Mouse (Mus musculus): ENCODE measurements around the gene Itga1. TPM values are rescaled to one million over a fixed set of nuclear protein-coding genes. Genes with fewer than 3 reads are reported as not detected.
A peak's percentile ranks its signal among the peaks of the same experiment; 100 is the strongest.

Itga1 gene
- polyA plus RNA-seq, 1 experiment, result 16.5 TPM

GRCm38 (mm10) chr13:115132435-115132834 lies 30.7 kb upstream of the Itga1 start:
- Histone ChIP-seq H3K27ac (ENCODE audit: insufficient read depth, low read depth, low read length) (peak overlapping the region; percentile 91), H3K36me3 (ENCODE audit: control insufficient read depth, insufficient read depth, low read length) (no peaks in the 10 kb centered on the region), H3K4me3 (ENCODE audit: insufficient read depth, low read depth, low read length) (no peak overlapping the region), H3K4me1 (ENCODE audit: control insufficient read depth, insufficient read depth, low read length) (0 out of 2 replicates have a peak, but pooled peaks cover 2% of the 10 kb centered on the region), H3K27me3 (replicated peaks; ENCODE audit: control insufficient read depth, insufficient read depth, low read length) (no peaks in the 10 kb centered on the region)
- 9% methylated on average over 5 of the region's 5 CpGs for WGBS
- peak; percentile 80 for DNase-seq
- TF ChIP-seq POLR2A (IDR thresholded peaks at IDR 0.05; ENCODE audit: low read depth, low read length), result no peak
- TF ChIP-seq CTCF (conservative IDR thresholded peaks at IDR 0.05; ENCODE audit: insufficient read depth, insufficient read length, low read depth, low read length), result no peak

GRCm38 (mm10) chr13:115131381-115131780 lies 29.6 kb upstream of the Itga1 start:
- H3K36me3 ChIP-seq (ENCODE audit: control insufficient read depth, insufficient read depth, low read length), result no peaks in the 10 kb centered on the region
- H3K27me3 ChIP-seq (replicated peaks; ENCODE audit: control insufficient read depth, insufficient read depth, low read length), result no peaks in the 10 kb centered on the region
- H3K4me3 ChIP-seq (ENCODE audit: insufficient read depth, low read depth, low read length), result no peak overlapping the region
- TF ChIP-seq POLR2A (IDR thresholded peaks at IDR 0.05; ENCODE audit: low read depth, low read length), result no peak
- no peak for TF ChIP-seq CTCF (conservative IDR thresholded peaks at IDR 0.05; ENCODE audit: insufficient read depth, insufficient read length, low read depth, low read length)
- DNase-seq, result no peak
- 0 out of 2 replicates have a peak, but pooled peaks cover 2% of the 10 kb centered on the region for H3K4me1 ChIP-seq (ENCODE audit: control insufficient read depth, insufficient read depth, low read length)
- whole genome bisulfite sequencing, result 80% methylated on average over 3 of the region's 3 CpGs
- peak overlapping the region; percentile 41; the same call in 1 of the 2 replicates for H3K27ac ChIP-seq (ENCODE audit: insufficient read depth, low read depth, low read length)

- Histone ChIP-seq H3K27ac (ENCODE audit: insufficient read depth, low read depth, low read length) (no peak overlapping the region), H3K4me3 (ENCODE audit: insufficient read depth, low read depth, low read length) (no peak overlapping the region), H3K4me1 (ENCODE audit: control insufficient read depth, insufficient read depth, low read length) (0 out of 2 replicates have a peak, but pooled peaks cover 2% of the 10 kb centered on the region), H3K36me3 (ENCODE audit: control insufficient read depth, insufficient read depth, low read length) (no peaks in the 10 kb centered on the region), H3K27me3 (replicated peaks; ENCODE audit: control insufficient read depth, insufficient read depth, low read length) (no peaks in the 10 kb centered on the region)
- 69% methylated on average over 2 of the region's 2 CpGs for WGBS
- TF ChIP-seq POLR2A (IDR thresholded peaks at IDR 0.05; ENCODE audit: low read depth, low read length) (no peak), CTCF (conservative IDR thresholded peaks at IDR 0.05; ENCODE audit: insufficient read depth, insufficient read length, low read depth, low read length) (no peak)
- no peak for DNase-seq
Measured at GRCm38 (mm10) chr13:115130035-115130434, 28.3 kb upstream of the Itga1 start.

GRCm38 (mm10) chr13:115127826-115128225 lies 26.1 kb upstream of the Itga1 start:
- Histone ChIP-seq H3K4me1 (ENCODE audit: control insufficient read depth, insufficient read depth, low read length) (0 out of 2 replicates have a peak, but pooled peaks cover 2% of the 10 kb centered on the region), H3K36me3 (ENCODE audit: control insufficient read depth, insufficient read depth, low read length) (no peaks in the 10 kb centered on the region), H3K4me3 (ENCODE audit: insufficient read depth, low read depth, low read length) (no peak overlapping the region), H3K27ac (ENCODE audit: insufficient read depth, low read depth, low read length) (no peak overlapping the region), H3K27me3 (replicated peaks; ENCODE audit: control insufficient read depth, insufficient read depth, low read length) (no peaks in the 10 kb centered on the region)
- TF ChIP-seq POLR2A (IDR thresholded peaks at IDR 0.05; ENCODE audit: low read depth, low read length), result no peak
- no peak for TF ChIP-seq CTCF (conservative IDR thresholded peaks at IDR 0.05; ENCODE audit: insufficient read depth, insufficient read length, low read depth, low read length)
- DNase-seq, result peak; percentile 31
- 49% methylated on average over 1 of the region's 1 CpGs for WGBS

- Histone ChIP-seq H3K4me3 (ENCODE audit: insufficient read depth, low read depth, low read length) (no peak overlapping the region), H3K4me1 (ENCODE audit: control insufficient read depth, insufficient read depth, low read length) (0 out of 2 replicates have a peak, but pooled peaks cover 2% of the 10 kb centered on the region), H3K27me3 (replicated peaks; ENCODE audit: control insufficient read depth, insufficient read depth, low read length) (no peaks in the 10 kb centered on the region), H3K36me3 (ENCODE audit: control insufficient read depth, insufficient read depth, low read length) (no peaks in the 10 kb centered on the region), H3K27ac (ENCODE audit: insufficient read depth, low read depth, low read length) (no peak overlapping the region)
- TF ChIP-seq CTCF (conservative IDR thresholded peaks at IDR 0.05; ENCODE audit: insufficient read depth, insufficient read length, low read depth, low read length), result no peak
- no peak for TF ChIP-seq POLR2A (IDR thresholded peaks at IDR 0.05; ENCODE audit: low read depth, low read length)
- DNase-seq, result no peak
- 92% methylated on average over 2 of the region's 2 CpGs for WGBS
Measured at GRCm38 (mm10) chr13:115126534-115126933, 24.8 kb upstream of the Itga1 start.

GRCm38 (mm10) chr13:115125130-115125529 lies 23.4 kb upstream of the Itga1 start:
- 68% methylated on average over 4 of the region's 4 CpGs for WGBS
- peak; percentile 61 for DNase-seq

GRCm38 (mm10) chr13:115124521-115124920 lies 22.8 kb upstream of the Itga1 start:
- Histone ChIP-seq H3K4me3 (ENCODE audit: insufficient read depth, low read depth, low read length) (no peak overlapping the region), H3K27me3 (replicated peaks; ENCODE audit: control insufficient read depth, insufficient read depth, low read length) (no peaks in the 10 kb centered on the region), H3K36me3 (ENCODE audit: control insufficient read depth, insufficient read depth, low read length) (no peaks in the 10 kb centered on the region), H3K4me1 (ENCODE audit: control insufficient read depth, insufficient read depth, low read length) (no peaks in the 10 kb centered on the region), H3K27ac (ENCODE audit: insufficient read depth, low read depth, low read length) (0 out of 2 replicates have a peak overlapping the region, but pooled peaks have one; percentile 3)
- no peak for TF ChIP-seq POLR2A (IDR thresholded peaks at IDR 0.05; ENCODE audit: low read depth, low read length)
- TF ChIP-seq CTCF (conservative IDR thresholded peaks at IDR 0.05; ENCODE audit: insufficient read depth, insufficient read length, low read depth, low read length), result no peak
- DNase-seq, result no peak
- WGBS, result 70% methylated on average over 1 of the region's 1 CpGs

More at GRCm38 (mm10) chr13:115125130-115125529, 23.4 kb upstream of the Itga1 start:
- Histone ChIP-seq H3K4me1 (ENCODE audit: control insufficient read depth, insufficient read depth, low read length) (no peaks in the 10 kb centered on the region), H3K27me3 (replicated peaks; ENCODE audit: control insufficient read depth, insufficient read depth, low read length) (no peaks in the 10 kb centered on the region), H3K27ac (ENCODE audit: insufficient read depth, low read depth, low read length) (no peak overlapping the region), H3K36me3 (ENCODE audit: control insufficient read depth, insufficient read depth, low read length) (no peaks in the 10 kb centered on the region), H3K4me3 (ENCODE audit: insufficient read depth, low read depth, low read length) (no peak overlapping the region)
- TF ChIP-seq POLR2A (IDR thresholded peaks at IDR 0.05; ENCODE audit: low read depth, low read length) (no peak), CTCF (conservative IDR thresholded peaks at IDR 0.05; ENCODE audit: insufficient read depth, insufficient read length, low read depth, low read length) (no peak)

All from kidney, adult 2 months (tissue).